Mouse (Mus musculus): ENCODE results near the gene Dock8. TPM values are rescaled to one million over a fixed set of nuclear protein-coding genes. Genes with fewer than 3 reads are reported as not detected.
A peak's percentile ranks its signal among the peaks of the same experiment; 100 is the strongest.

Dock8 gene
- polyA plus RNA-seq, 1 experiment, result 1.4 TPM

- TF ChIP-seq TCF12 (IDR thresholded peaks at IDR 0.05; ENCODE audit: insufficient read depth, poor library complexity, severe bottlenecking) (no peak), TCF3 (IDR thresholded peaks at IDR 0.05; ENCODE audit: insufficient read length, low read depth) (no peak), MAX (IDR thresholded peaks at IDR 0.05; ENCODE audit: low read depth) (no peak), MYOG (IDR thresholded peaks at IDR 0.05; ENCODE audit: control insufficient read depth in 1 of 3, insufficient read depth in 1 of 3, insufficient read length in 2 of 3, low read depth in 2 of 3) (no peak), POLR2A (IDR thresholded peaks at IDR 0.05; ENCODE audit: insufficient read length, low read depth) (no peak), POLR2AphosphoS2 (IDR thresholded peaks at IDR 0.05; ENCODE audit: insufficient read length, low read depth) (no peak), REST (IDR thresholded peaks at IDR 0.05; ENCODE audit: insufficient read depth, insufficient read length) (no peak), CEBPB (IDR thresholded peaks at IDR 0.05; ENCODE audit: insufficient read depth, poor library complexity, severe bottlenecking) (no peak), E2F4 (IDR thresholded peaks at IDR 0.05; ENCODE audit: insufficient read depth) (no peak), SRF (IDR thresholded peaks at IDR 0.05; ENCODE audit: control insufficient read depth, insufficient read length, low read depth) (no peak), MYOD1 (IDR thresholded peaks at IDR 0.05; ENCODE audit: control insufficient read depth in 1 of 3, insufficient read length in 2 of 3, low read depth in 2 of 3) (no peak), USF1 (IDR thresholded peaks at IDR 0.05; ENCODE audit: low read depth) (no peak)
- Histone ChIP-seq H3K27me3 (ENCODE audit: control insufficient read depth, insufficient read depth, insufficient read length) (no peaks in the 10 kb centered on the region), H3K36me3 (ENCODE audit: control insufficient read depth, insufficient read depth) (no peaks in the 10 kb centered on the region), H3K4me3 (no peak overlapping the region), H3ac (ENCODE audit: control insufficient read depth, insufficient read length) (no peak overlapping the region), H3K4me2 (ENCODE audit: low read depth) (no peak overlapping the region), H3K79me2 (ENCODE audit: control insufficient read depth, insufficient read depth) (no peaks in the 10 kb centered on the region)
Measured at GRCm38 (mm10) chr19:24978852-24979842, 20.2 kb upstream of the Dock8 start.

GRCm38 (mm10) chr19:24981294-24981693, 18.0 kb upstream of the Dock8 start:
- H3K4me2 ChIP-seq (ENCODE audit: low read depth), result peak overlapping the region; percentile 50
- no peak overlapping the region for H3ac ChIP-seq (ENCODE audit: control insufficient read depth, insufficient read length)
- no peak for TF ChIP-seq USF1 (IDR thresholded peaks at IDR 0.05; ENCODE audit: low read depth)
- 0 out of 2 replicates have a peak, but pooled peaks have one; percentile 12 for TF ChIP-seq CEBPB (IDR thresholded peaks at IDR 0.05; ENCODE audit: insufficient read depth, poor library complexity, severe bottlenecking)
- no peak for TF ChIP-seq SRF (IDR thresholded peaks at IDR 0.05; ENCODE audit: control insufficient read depth, insufficient read length, low read depth)
- peak in 1 of 3 experiments; percentile 14 for TF ChIP-seq MYOD1 (IDR thresholded peaks at IDR 0.05; ENCODE audit: control insufficient read depth in 1 of 3, insufficient read length in 2 of 3, low read depth in 2 of 3)
- TF ChIP-seq TCF3 (IDR thresholded peaks at IDR 0.05; ENCODE audit: insufficient read length, low read depth), result no peak
- TF ChIP-seq POLR2AphosphoS2 (IDR thresholded peaks at IDR 0.05; ENCODE audit: insufficient read length, low read depth), result no peak
- TF ChIP-seq REST (IDR thresholded peaks at IDR 0.05; ENCODE audit: insufficient read depth, insufficient read length), result no peak
- TF ChIP-seq E2F4 (IDR thresholded peaks at IDR 0.05; ENCODE audit: insufficient read depth), result no peak
- TF ChIP-seq TCF12 (IDR thresholded peaks at IDR 0.05; ENCODE audit: insufficient read depth, poor library complexity, severe bottlenecking), result no peak
- H3K27me3 ChIP-seq (ENCODE audit: control insufficient read depth, insufficient read depth, insufficient read length), result no peaks in the 10 kb centered on the region
- no peaks in the 10 kb centered on the region for H3K79me2 ChIP-seq (ENCODE audit: control insufficient read depth, insufficient read depth)
- H3K4me3 ChIP-seq, result no peak overlapping the region
- no peaks in the 10 kb centered on the region for H3K36me3 ChIP-seq (ENCODE audit: control insufficient read depth, insufficient read depth)

- H3K27me3 ChIP-seq (ENCODE audit: control insufficient read depth, insufficient read depth, insufficient read length), result no peaks in the 10 kb centered on the region
Measured at GRCm38 (mm10) chr19:24983050-24983449, 16.3 kb upstream of the Dock8 start.

GRCm38 (mm10) chr19:24983857-24984498, 15.4 kb upstream of the Dock8 start:
- Histone ChIP-seq H3K79me2 (ENCODE audit: control insufficient read depth, insufficient read depth) (no peaks in the 10 kb centered on the region), H3ac (ENCODE audit: control insufficient read depth, insufficient read length) (no peak overlapping the region), H3K4me2 (ENCODE audit: low read depth) (no peak overlapping the region), H3K4me3 (no peak overlapping the region), H3K36me3 (ENCODE audit: control insufficient read depth, insufficient read depth) (no peaks in the 10 kb centered on the region), H3K27me3 (ENCODE audit: control insufficient read depth, insufficient read depth, insufficient read length) (no peaks in the 10 kb centered on the region)
- TF ChIP-seq MYOD1 (IDR thresholded peaks at IDR 0.05; ENCODE audit: control insufficient read depth in 1 of 3, insufficient read length in 2 of 3, low read depth in 2 of 3), result no peak
- no peak for TF ChIP-seq SRF (IDR thresholded peaks at IDR 0.05; ENCODE audit: control insufficient read depth, insufficient read length, low read depth)
- no peak for TF ChIP-seq REST (IDR thresholded peaks at IDR 0.05; ENCODE audit: insufficient read depth, insufficient read length)
- no peak for TF ChIP-seq POLR2A (IDR thresholded peaks at IDR 0.05; ENCODE audit: insufficient read length, low read depth)
- TF ChIP-seq TCF12 (IDR thresholded peaks at IDR 0.05; ENCODE audit: insufficient read depth, poor library complexity, severe bottlenecking), result no peak

More at GRCm38 (mm10) chr19:24983050-24983449, 16.3 kb upstream of the Dock8 start:
- H3K4me3 ChIP-seq, result no peak overlapping the region
- H3K4me2 ChIP-seq (ENCODE audit: low read depth), result no peak overlapping the region
- H3K79me2 ChIP-seq (ENCODE audit: control insufficient read depth, insufficient read depth), result no peaks in the 10 kb centered on the region
- H3K36me3 ChIP-seq (ENCODE audit: control insufficient read depth, insufficient read depth), result no peaks in the 10 kb centered on the region
- TF ChIP-seq CEBPB (IDR thresholded peaks at IDR 0.05; ENCODE audit: insufficient read depth, poor library complexity, severe bottlenecking), result no peak
- no peak for TF ChIP-seq TCF12 (IDR thresholded peaks at IDR 0.05; ENCODE audit: insufficient read depth, poor library complexity, severe bottlenecking)
- TF ChIP-seq MYOD1 (IDR thresholded peaks at IDR 0.05; ENCODE audit: control insufficient read depth in 1 of 3, insufficient read length in 2 of 3, low read depth in 2 of 3), result no peak
- no peak for TF ChIP-seq SRF (IDR thresholded peaks at IDR 0.05; ENCODE audit: control insufficient read depth, insufficient read length, low read depth)
- no peak for TF ChIP-seq USF1 (IDR thresholded peaks at IDR 0.05; ENCODE audit: low read depth)
- no peak for TF ChIP-seq MAX (IDR thresholded peaks at IDR 0.05; ENCODE audit: low read depth)
- TF ChIP-seq REST (IDR thresholded peaks at IDR 0.05; ENCODE audit: insufficient read depth, insufficient read length), result no peak
- no peak for TF ChIP-seq POLR2AphosphoS2 (IDR thresholded peaks at IDR 0.05; ENCODE audit: insufficient read length, low read depth)
- TF ChIP-seq POLR2A (IDR thresholded peaks at IDR 0.05; ENCODE audit: insufficient read length, low read depth), result no peak
- no peak for TF ChIP-seq TCF3 (IDR thresholded peaks at IDR 0.05; ENCODE audit: insufficient read length, low read depth)
- no peak for TF ChIP-seq MYOG (IDR thresholded peaks at IDR 0.05; ENCODE audit: control insufficient read depth in 1 of 3, insufficient read depth in 1 of 3, insufficient read length in 2 of 3, low read depth in 2 of 3)
- no peak for TF ChIP-seq E2F4 (IDR thresholded peaks at IDR 0.05; ENCODE audit: insufficient read depth)
- no peak overlapping the region for H3ac ChIP-seq (ENCODE audit: control insufficient read depth, insufficient read length)

All from myocyte (in vitro differentiated cells).